Mouse (Mus musculus) G1E (cell line): Measurements from ENCODE around the gene Zfp965. TPM values are rescaled to one million over a fixed set of nuclear protein-coding genes. Genes with fewer than 3 reads are reported as not detected.
"Not testable (repeated sequence)": the region's sequence is repeated elsewhere in the genome, so short reads cannot be mapped to it uniquely, and the experiment has no call there.

Experiments used
- ATAC-seq: 2 replicates; pipeline ENCODE4 v1.8.0; 2016; ENCODE audit warnings: mild to moderate bottlenecking; ENCODE audit not compliant: insufficient number of reproducible peaks, poor library complexity, low FRiP score, severe bottlenecking; ENCODE audit errors: extremely low read depth
- DNase-seq: peaks from one replicate; pipeline ENCODE4 v3.0.0; 2012; ENCODE audit warnings: low spot score
- H3K27me3 ChIP-seq: 2 replicates; pipeline ENCODE4 v1.6.1; 2012; ENCODE audit warnings: mild to moderate bottlenecking, low read length, inconsistent platforms; ENCODE audit not compliant: insufficient read depth
- H3K36me3 ChIP-seq: replicated peaks from 2 replicates; pipeline ENCODE3; 2012; ENCODE audit warnings: mild to moderate bottlenecking, inconsistent platforms
- H3K4me1 ChIP-seq: 2 replicates; pipeline ENCODE4 v1.6.1; 2012; ENCODE audit warnings: low read depth, low read length, inconsistent platforms, mixed read lengths; ENCODE audit not compliant: insufficient read depth
- H3K4me3 ChIP-seq: 2 replicates; pipeline ENCODE4 v1.5.1; 2012; ENCODE audit warnings: low read depth, mild to moderate bottlenecking, inconsistent platforms, low read length, moderate library complexity, mixed read lengths
- H3K9me3 ChIP-seq: replicated peaks from 2 replicates; pipeline ENCODE4 v1.6.1; 2012; ENCODE audit warnings: inconsistent platforms
- polyA plus RNA-seq: library from polyadenylated mRNA; stranded (reverse); fragments of >175 nt; gene quantifications from 2 replicates; pipeline ENCODE4 v1.2.3, GENCODE M21; 2012
- total RNA-seq, 2 experiments: library from RNA; stranded (forward) in 1 of 2; stranded (reverse) in 1 of 2; fragments of 200-1000 nt in 1 of 2; fragments of >200 nt in 1 of 2; fragmentation: Nextera tagmentation in 1 of 2; gene quantifications; 2 replicates each; pipeline ENCODE4 v1.2.3; 2014 to 2017

The Zfp965 gene
- total RNA-seq (2014; fragmentation: Nextera tagmentation) (7.8 and 20.7 TPM in 2 replicates), total RNA-seq (2017) (17.4 and 30.4 TPM in 2 replicates), polyA plus RNA-seq (1.7 and 2.0 TPM in 2 replicates)

GRCm38 (mm10) chr2:175469685-175470084 is at the start of gene Zfp965:
Zfp965 (plus strand) TSS chr2:175469985.
- H3K4me1 ChIP-seq, H3K36me3 ChIP-seq, H3K27me3 ChIP-seq, ATAC-seq, DNase-seq, H3K4me3 ChIP-seq, H3K9me3 ChIP-seq: not testable (repeated sequence)

- not testable (repeated sequence) for ATAC-seq, H3K9me3 ChIP-seq, H3K4me3 ChIP-seq, H3K27me3 ChIP-seq, H3K4me1 ChIP-seq, H3K36me3 ChIP-seq, DNase-seq
Observed at GRCm38 (mm10) chr2:175435707-175436106, 34.1 kb upstream of the Zfp965 start, which contains the start of gene Gm4724. Gm4724 (minus strand) TSS chr2:175435807.

Other genes starting within 250 kb of the Zfp965 start
- 13.2 TPM in 1 of 2 replicates, not detected in the other for gene Gm14440, start 194.9 kb upstream of the Zfp965 start, total RNA-seq (2014; fragmentation: Nextera tagmentation)
- 7.3 TPM in 1 of 2 replicates, not detected in the other for gene Gm14440, start 194.9 kb upstream of the Zfp965 start, total RNA-seq (2017)
- 0.09 and 0.25 TPM in 2 replicates for gene Gm14440, start 194.9 kb upstream of the Zfp965 start, polyA plus RNA-seq
- gene Gm4631, start 131.8 kb upstream of the Zfp965 start, total RNA-seq (2014; fragmentation: Nextera tagmentation), result 52.2 and 57.1 TPM in 2 replicates
- gene Gm4631, start 131.8 kb upstream of the Zfp965 start, total RNA-seq (2017), result 36.8 and 40.9 TPM in 2 replicates
- 0.50 and 0.74 TPM in 2 replicates for gene Gm4631, start 131.8 kb upstream of the Zfp965 start, polyA plus RNA-seq
- 11.8 and 15.3 TPM in 2 replicates for gene Zfp968, start 97.5 kb upstream of the Zfp965 start, total RNA-seq (2014; fragmentation: Nextera tagmentation)
- gene Zfp968, start 97.5 kb upstream of the Zfp965 start, total RNA-seq (2017), result 13.0 and 18.9 TPM in 2 replicates
- 0.21 and 0.37 TPM in 2 replicates for gene Zfp968, start 97.5 kb upstream of the Zfp965 start, polyA plus RNA-seq
- 9.9 and 24.1 TPM in 2 replicates for gene Gm4724, start 34.2 kb upstream of the Zfp965 start, total RNA-seq (2014; fragmentation: Nextera tagmentation)
- 17.8 and 18.5 TPM in 2 replicates for gene Gm4724, start 34.2 kb upstream of the Zfp965 start, total RNA-seq (2017)
- gene Gm4724, start 34.2 kb upstream of the Zfp965 start, polyA plus RNA-seq, result 0.43 and 0.65 TPM in 2 replicates
- gene Gm11007, start 174.0 kb downstream of the Zfp965 start, total RNA-seq (2014; fragmentation: Nextera tagmentation), result not detected in 2 replicates
- 0.06 and 0.16 TPM in 2 replicates for gene Gm11007, start 174.0 kb downstream of the Zfp965 start, total RNA-seq (2017)
- gene Gm11007, start 174.0 kb downstream of the Zfp965 start, polyA plus RNA-seq, result not detected in 2 replicates
- 2.7 TPM in 1 of 2 replicates, not detected in the other for gene Zfp969, start 233.7 kb downstream of the Zfp965 start, total RNA-seq (2014; fragmentation: Nextera tagmentation)
- not detected in 2 replicates for gene Zfp969, start 233.7 kb downstream of the Zfp965 start, total RNA-seq (2017)
- 0.13 and 0.18 TPM in 2 replicates for gene Zfp969, start 233.7 kb downstream of the Zfp965 start, polyA plus RNA-seq